In the genomic region with DNA sequence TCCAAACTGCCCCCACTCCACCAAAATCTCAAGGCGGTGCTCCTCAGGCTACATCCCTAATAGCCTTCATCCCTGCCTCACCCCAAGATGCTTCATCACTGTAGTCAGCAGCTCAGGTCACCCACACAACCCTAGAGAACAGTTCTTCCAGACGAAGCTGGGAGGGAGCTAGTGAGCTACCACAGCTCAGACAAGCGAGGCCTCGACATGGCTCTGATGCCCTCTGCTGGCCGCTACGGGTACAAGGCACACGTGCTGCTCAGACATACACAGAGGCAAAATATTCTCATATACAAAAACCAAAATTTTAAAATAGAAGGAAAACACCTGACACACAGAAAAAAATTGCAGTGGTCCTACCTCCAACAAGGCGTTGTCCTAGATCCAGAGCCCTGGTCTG, we compare ENCODE assay signal across 8 mouse cellular contexts. TPM values are rescaled to one million over a fixed set of nuclear protein-coding genes. Genes with fewer than 3 reads are reported as not detected.
DNase-seq lines count a peak whose midpoint lies in the region; ATAC-seq and TF ChIP-seq lines count a peak whose summit lies in the region.
"Had no signal": no experiment of that assay in that cellular context is flagged by ENCODE, and none has a peak within 500 bp of the region (broad histone marks: within the 10 kb centered on the region; RNA-seq: fewer than 3 reads in every experiment).

No protein-coding gene starts in this region.

- H3K4me1 ChIP-seq in MEL (ENCODE audit: control insufficient read depth in 1 of 2, insufficient read depth in 2 of 2, low read length in 2 of 2) = peaks cover 0 to 12% of the 10 kb centered on the region in 2 experiments; a peak in 2 of 4 replicates
- no peaks in the 10 kb centered on the region for H3K4me1 ChIP-seq in bone marrow, adult 2 months (ENCODE audit: control insufficient read depth, insufficient read depth, low read length)
- no peaks in the 10 kb centered on the region for H3K4me1 ChIP-seq in embryonic facial prominence, embryonic 14.5 days (ENCODE audit: control insufficient read depth, insufficient read depth, low read length)
- H3K4me1 ChIP-seq in heart, embryonic 15.5 days (replicated peaks) = peaks cover 52% of the 10 kb centered on the region

- no peak overlapping the region for H3K9ac ChIP-seq in MEL (ENCODE audit: control insufficient read depth, low read depth, low read length, poor library complexity, severe bottlenecking)
- no peak overlapping the region for H3K9ac ChIP-seq in embryonic facial prominence, embryonic 14.5 days (ENCODE audit: low read depth, low read length)
- no peak overlapping the region for H3K9ac ChIP-seq in heart, embryonic 15.5 days
- H3K9ac ChIP-seq: limb, embryonic 15.5 days had no signal

- no peak overlapping the region for H3K27ac ChIP-seq in MEL (ENCODE audit: control insufficient read depth, low read depth, low read length)
- H3K27ac ChIP-seq in bone marrow, adult 2 months (ENCODE audit: control insufficient read depth, insufficient read depth, low read depth, low read length, poor library complexity) = no peak overlapping the region
- H3K27ac ChIP-seq in embryonic facial prominence, embryonic 14.5 days (replicated peaks; ENCODE audit: low read depth, low read length) = no peak overlapping the region
- peak overlapping the region; percentile 6; the same call in 1 of the 2 replicates for H3K27ac ChIP-seq in heart, embryonic 15.5 days
- no peak overlapping the region for H3K27ac ChIP-seq in layer of hippocampus, adult 2 months
- H3K27ac ChIP-seq: limb, embryonic 15.5 days had no signal

- H3K4me2 ChIP-seq in embryonic facial prominence, embryonic 14.5 days (ENCODE audit: low read depth, low read length) = no peak overlapping the region
- H3K4me2 ChIP-seq in heart, embryonic 15.5 days = no peak overlapping the region
- H3K4me2 ChIP-seq: limb, embryonic 15.5 days had no signal

- peak in 1 of 2 experiments; percentile 26; a peak in 1 of 4 replicates for TF ChIP-seq POLR2A in MEL (IDR thresholded peaks at IDR 0.05; ENCODE audit: control insufficient read depth in 1 of 2, insufficient read depth in 1 of 2, low read depth in 1 of 2, low read length in 2 of 2, poor library complexity in 1 of 2)
- TF ChIP-seq POLR2A in bone marrow, adult 2 months (IDR thresholded peaks at IDR 0.05; ENCODE audit: borderline replicate concordance, control insufficient read depth, low read depth, low read length) = no peak

- peak; percentile 92 for DNase-seq in MEL (ENCODE audit: low read depth, low spot score)
- DNase-seq in embryonic facial prominence, embryonic 14.5 days (ENCODE audit: low spot score) = peak; percentile 91
- peak; percentile 80 to 83 for DNase-seq in layer of hippocampus, adult 2 months (ENCODE audit: low spot score in 2 of 2)
- DNase-seq in lung, postnatal 25 days (ENCODE audit: low spot score) = peak; percentile 87
- peak; percentile 85 for DNase-seq in retina, postnatal 7 days (ENCODE audit: low read depth, low spot score)

- H3K27me3 ChIP-seq in MEL (ENCODE audit: control insufficient read depth in 1 of 2, insufficient read depth in 2 of 2, low read length in 2 of 2) = no peaks in the 10 kb centered on the region
- no peaks in the 10 kb centered on the region for H3K27me3 ChIP-seq in embryonic facial prominence, embryonic 14.5 days (replicated peaks; ENCODE audit: control insufficient read depth, insufficient read depth, low read length)
- no peaks in the 10 kb centered on the region for H3K27me3 ChIP-seq in heart, embryonic 15.5 days
- H3K27me3 ChIP-seq: limb, embryonic 15.5 days had no signal

- TF ChIP-seq CTCF in MEL (IDR thresholded peaks at IDR 0.05 in 2 of 3, conservative IDR thresholded peaks at IDR 0.05 in 1 of 3; ENCODE audit: control insufficient read depth in 1 of 3, insufficient read depth in 1 of 3, low read depth in 2 of 3, low read length in 3 of 3, poor library complexity in 1 of 3, severe bottlenecking in 1 of 3) = peak; percentile 87 to 99 (median 93)
- peak; percentile 100 for TF ChIP-seq CTCF in bone marrow, adult 2 months (IDR thresholded peaks at IDR 0.05; ENCODE audit: control insufficient read depth, insufficient read depth, low read length)
- TF ChIP-seq CTCF in layer of hippocampus, adult 2 months (conservative IDR thresholded peaks at IDR 0.05) = peak; percentile 95

- peaks cover 0 to 9% of the 10 kb centered on the region in 2 experiments; a peak in 2 of 4 replicates for H3K36me3 ChIP-seq in MEL (ENCODE audit: control insufficient read depth in 1 of 2, insufficient read depth in 2 of 2, low read length in 2 of 2)
- H3K36me3 ChIP-seq in embryonic facial prominence, embryonic 14.5 days (ENCODE audit: control insufficient read depth, insufficient read depth, low read length) = peaks cover 48% of the 10 kb centered on the region
- peaks cover 44% of the 10 kb centered on the region for H3K36me3 ChIP-seq in heart, embryonic 15.5 days

- no peak for TF ChIP-seq EP300 in MEL (IDR thresholded peaks at IDR 0.05; ENCODE audit: low read depth in 1 of 2, low read length in 2 of 2)

- TF ChIP-seq RAD21 in MEL (IDR thresholded peaks at IDR 0.05; ENCODE audit: low read depth, low read length) = peak; percentile 77

- no peaks in the 10 kb centered on the region for H3K9me3 ChIP-seq in MEL (replicated peaks; ENCODE audit: insufficient read depth, low read length)
- H3K9me3 ChIP-seq in embryonic facial prominence, embryonic 14.5 days (ENCODE audit: control insufficient read depth, low read length) = no peaks in the 10 kb centered on the region
- H3K9me3 ChIP-seq in heart, embryonic 15.5 days (replicated peaks) = no peaks in the 10 kb centered on the region
- H3K9me3 ChIP-seq: limb, embryonic 15.5 days had no signal

- no peaks in the 10 kb centered on the region for H3K79me2 ChIP-seq in MEL (ENCODE audit: control insufficient read depth, insufficient read depth, low read length, poor library complexity)

- no peak for ATAC-seq in embryonic facial prominence, embryonic 14.5 days (ENCODE audit: low read depth)
- ATAC-seq in heart, embryonic 15.5 days (replicated peaks; ENCODE audit: insufficient number of reproducible peaks, insufficient read depth, low FRiP score, low read depth) = no peak

- H3K4me3 ChIP-seq in MEL (ENCODE audit: control insufficient read depth in 1 of 2, insufficient read depth in 1 of 2, low read depth in 2 of 2, low read length in 2 of 2) = no peak overlapping the region
- no peak overlapping the region for H3K4me3 ChIP-seq in bone marrow, adult 2 months (replicated peaks; ENCODE audit: control insufficient read depth, low read depth, low read length)
- no peak overlapping the region for H3K4me3 ChIP-seq in embryonic facial prominence, embryonic 14.5 days (ENCODE audit: low read depth, low read length)
- no peak overlapping the region for H3K4me3 ChIP-seq in heart, embryonic 15.5 days
- no peak overlapping the region for H3K4me3 ChIP-seq in layer of hippocampus, adult 2 months
- H3K4me3 ChIP-seq: limb, embryonic 15.5 days had no signal

- WGBS in bone marrow, adult 2 months = 10% methylated on average over 8 of the region's 8 CpGs
- 8% methylated on average over 8 of the region's 8 CpGs for WGBS in embryonic facial prominence, embryonic 14.5 days
- WGBS in heart, embryonic 15.5 days = 9% methylated on average over 8 of the region's 8 CpGs

TF ChIP-seq in MEL, 35 proteins besides CTCF, POLR2A, EP300 and RAD21 (continues in another document):
- TF ChIP-seq MYC (IDR thresholded peaks at IDR 0.05; ENCODE audit: low read depth, low read length) (peak; percentile 97), SIN3A (IDR thresholded peaks at IDR 0.05; ENCODE audit: low read length) (0 out of 2 replicates have a peak, but pooled peaks have one; percentile 39), MAX (IDR thresholded peaks at IDR 0.05; ENCODE audit: low read length) (peak; percentile 89), POLR2AphosphoS5 (IDR thresholded peaks at IDR 0.05; ENCODE audit: borderline replicate concordance, low read depth, low read length) (no peak)

RNA-seq across cellular contexts. Expression of gene Crocc, which starts 4.8 kb away (rescaled TPM):
- total RNA-seq in MEL (2012; rRNA removed) = 0.77 and 0.92 TPM in 2 replicates
- polyA plus RNA-seq in MEL (2012; ENCODE audit: insufficient read depth in 1 of 2, insufficient read length in 2 of 2, low read depth in 1 of 2, low replicate concordance in 2 of 2, missing spikeins in 1 of 2) = 1 to 10 TPM in 1 of 2 experiments, not detected in 1; 3.6 TPM
- polyA plus RNA-seq in bone marrow, adult 2 months (2011; ENCODE audit: insufficient read depth, insufficient read length, low replicate concordance, missing spikeins) = 4.6 and 9.6 TPM in 2 replicates
- polyA plus RNA-seq in embryonic facial prominence, embryonic 14.5 days (2014; fragmentation: Nextera tagmentation; extraction: Ambion mirVana) = 5.1 and 6.2 TPM in 2 replicates
- 3.4 and 4.7 TPM in 2 replicates for polyA plus RNA-seq in heart, embryonic 15.5 days (2015; fragmentation: Nextera tagmentation; extraction: Ambion mirVana)
- 10 to 100 TPM; 83.1 to 89.8 TPM for total RNA-seq in layer of hippocampus, adult 2 months (2021)

RNA-seq across cellular contexts. Expression of gene Necap2, which starts 13.0 kb away (rescaled TPM):
- total RNA-seq in MEL (2012; rRNA removed) = 45.1 and 57.4 TPM in 2 replicates
- polyA plus RNA-seq in MEL (2012; ENCODE audit: insufficient read depth in 1 of 2, insufficient read length in 2 of 2, low read depth in 1 of 2, low replicate concordance in 2 of 2, missing spikeins in 1 of 2) = 10 to 100 TPM in 1 of 2 experiments, not detected in 1; 75.6 TPM
- 69.2 and 91.5 TPM in 2 replicates for polyA plus RNA-seq in bone marrow, adult 2 months (2011; ENCODE audit: insufficient read depth, insufficient read length, low replicate concordance, missing spikeins)
- 66.5 and 78.8 TPM in 2 replicates for polyA plus RNA-seq in embryonic facial prominence, embryonic 14.5 days (2014; fragmentation: Nextera tagmentation; extraction: Ambion mirVana)
- polyA plus RNA-seq in heart, embryonic 15.5 days (2015; fragmentation: Nextera tagmentation; extraction: Ambion mirVana) = 38.6 and 52.4 TPM in 2 replicates
- total RNA-seq in layer of hippocampus, adult 2 months (2021) = 10 to 100 TPM; 41.6 to 42.2 TPM

RNA-seq across cellular contexts. Expression of gene Spata21, which starts 23.0 kb away (rescaled TPM):
- total RNA-seq in MEL (2012; rRNA removed) = not detected in 2 replicates
- polyA plus RNA-seq in MEL (2012; ENCODE audit: insufficient read depth in 1 of 2, insufficient read length in 2 of 2, low read depth in 1 of 2, low replicate concordance in 2 of 2, missing spikeins in 1 of 2) = not detected
- polyA plus RNA-seq in bone marrow, adult 2 months (2011; ENCODE audit: insufficient read depth, insufficient read length, low replicate concordance, missing spikeins) = not detected in 2 replicates
- 0.33 TPM in 1 of 2 replicates, not detected in the other for polyA plus RNA-seq in embryonic facial prominence, embryonic 14.5 days (2014; fragmentation: Nextera tagmentation; extraction: Ambion mirVana)
- polyA plus RNA-seq in heart, embryonic 15.5 days (2015; fragmentation: Nextera tagmentation; extraction: Ambion mirVana) = 0.26 TPM in 1 of 2 replicates, not detected in the other
- not detected for total RNA-seq in layer of hippocampus, adult 2 months (2021)

RNA-seq across cellular contexts. Expression of gene Mfap2, which starts 54.9 kb away (rescaled TPM):
- not detected in 2 replicates for total RNA-seq in MEL (2012; rRNA removed)
- polyA plus RNA-seq in MEL (2012; ENCODE audit: insufficient read depth in 1 of 2, insufficient read length in 2 of 2, low read depth in 1 of 2, low replicate concordance in 2 of 2, missing spikeins in 1 of 2) = not detected
- 1.9 and 4.0 TPM in 2 replicates for polyA plus RNA-seq in bone marrow, adult 2 months (2011; ENCODE audit: insufficient read depth, insufficient read length, low replicate concordance, missing spikeins)
- polyA plus RNA-seq in embryonic facial prominence, embryonic 14.5 days (2014; fragmentation: Nextera tagmentation; extraction: Ambion mirVana) = 745 and 811 TPM in 2 replicates
- polyA plus RNA-seq in heart, embryonic 15.5 days (2015; fragmentation: Nextera tagmentation; extraction: Ambion mirVana) = 237 and 341 TPM in 2 replicates
- total RNA-seq in layer of hippocampus, adult 2 months (2021) = 1 to 10 TPM; 4.5 to 6.9 TPM
